Mouse (Mus musculus) embryonic facial prominence, embryonic 11.5 days (tissue): ENCODE data around the gene Fchsd2. TPM values are rescaled to one million over a fixed set of nuclear protein-coding genes. Genes with fewer than 3 reads are reported as not detected.
A peak's percentile ranks its signal among the peaks of the same experiment; 100 is the strongest.

ENCODE experiments used
- ATAC-seq: fragments of 200-750 bp; cut with Nextera tagmentation; replicated peaks from 2 replicates; pipeline ENCODE4 v1.8.0; 2017; ENCODE audit warnings: low read depth; ENCODE audit not compliant: insufficient number of reproducible peaks, low FRiP score, low TSS enrichment
- DNase-seq: peaks from one replicate; pipeline ENCODE4 v3.0.0-alpha.2; 2015; ENCODE audit warnings: low spot score
- H3K27ac ChIP-seq: fragments of 300-500 bp; sonication (generic); replicated peaks from 2 replicates; pipeline ENCODE4 v1.5.1; 2014; ENCODE audit warnings: mild to moderate bottlenecking, low read depth, low read length, control low read depth
- H3K27me3 ChIP-seq: fragments of 300-500 bp; sonication (generic); 2 replicates; pipeline ENCODE4 v1.6.1; 2014; ENCODE audit warnings: mild to moderate bottlenecking, low read length, moderate library complexity, mixed read lengths; ENCODE audit not compliant: control insufficient read depth, insufficient read depth
- H3K36me3 ChIP-seq: fragments of 300-500 bp; sonication (generic); replicated peaks from 2 replicates; pipeline ENCODE4 v1.6.1; 2014; ENCODE audit warnings: low read depth, mild to moderate bottlenecking, low read length, moderate library complexity, mixed read lengths; ENCODE audit not compliant: control insufficient read depth, insufficient read depth
- H3K4me1 ChIP-seq: fragments of 300-500 bp; sonication (generic); 2 replicates; pipeline ENCODE4 v1.6.1; 2014; ENCODE audit warnings: low read length, mixed read lengths; ENCODE audit not compliant: control insufficient read depth, insufficient read depth
- H3K4me2 ChIP-seq: fragments of 300-500 bp; sonication (generic); 2 replicates; pipeline ENCODE4 v1.6.1; 2014; ENCODE audit warnings: low read depth, mild to moderate bottlenecking, control low read depth, low read length, moderate library complexity
- H3K4me3 ChIP-seq: fragments of 300-500 bp; sonication (generic); 2 replicates; pipeline ENCODE4 v1.5.1; 2014; ENCODE audit warnings: low read depth, low read length, control low read depth
- H3K9ac ChIP-seq: fragments of 300-500 bp; sonication (generic); replicated peaks from 2 replicates; pipeline ENCODE4 v1.6.1; 2014; ENCODE audit warnings: mild to moderate bottlenecking, control low read depth, low read length
- H3K9me3 ChIP-seq: fragments of 300-500 bp; sonication (generic); replicated peaks from 2 replicates; pipeline ENCODE4 v1.6.1; 2016; ENCODE audit warnings: mild to moderate bottlenecking, low read length, inconsistent platforms, mixed read lengths; ENCODE audit not compliant: control insufficient read depth
- WGBS: fragments of 180-500 bp; shearing (Covaris S2); extraction: QIAGEN DNeasy Blood & Tissue Kit; methylation state at CpG from one replicate; pipeline ENCODE4 v1.1.7; 2014; 5-methylcytosine and 5-hydroxymethylcytosine counted together
- polyA plus RNA-seq: library from polyadenylated mRNA; unstranded; fragments of >200 nt; fragmentation: Nextera tagmentation; extraction: Ambion mirVana; gene quantifications from 2 replicates; pipeline ENCODE4 v1.2.1, GENCODE M21; 2014

Fchsd2 gene
- polyA plus RNA-seq, 1 experiment from 2014 or later: 23.9 TPM

DNA sequence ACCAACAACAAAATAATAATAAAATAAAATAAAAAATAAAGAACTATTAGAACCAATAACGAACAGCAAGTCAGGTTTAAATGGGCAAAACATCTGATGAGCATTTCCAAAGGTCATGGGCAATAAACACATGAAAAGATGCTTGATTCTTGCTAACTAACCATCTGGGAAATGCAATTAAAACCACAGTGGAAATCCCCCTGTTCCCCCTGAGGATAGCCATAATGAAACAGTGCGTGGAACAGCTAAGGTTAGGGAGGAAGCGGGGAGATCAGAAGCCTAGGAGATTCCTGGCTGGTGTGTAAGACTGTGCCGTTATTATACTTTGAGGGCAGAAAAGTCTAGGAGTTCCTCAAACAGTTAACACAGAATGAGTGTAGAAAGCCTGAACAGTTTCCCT lies 35.4 kb upstream of the Fchsd2 start:
- Histone ChIP-seq H3K36me3 (no peaks in the 10 kb centered on the region), H3K4me2 (no peak overlapping the region), H3K9ac (no peak overlapping the region), H3K4me1 (no peaks in the 10 kb centered on the region), H3K9me3 (no peaks in the 10 kb centered on the region), H3K27me3 (no peaks in the 10 kb centered on the region), H3K4me3 (no peak overlapping the region), H3K27ac (no peak overlapping the region)
- no peak for ATAC-seq
- no peak for DNase-seq
- WGBS: 46% methylated on average over 4 of the region's 4 CpGs

DNA sequence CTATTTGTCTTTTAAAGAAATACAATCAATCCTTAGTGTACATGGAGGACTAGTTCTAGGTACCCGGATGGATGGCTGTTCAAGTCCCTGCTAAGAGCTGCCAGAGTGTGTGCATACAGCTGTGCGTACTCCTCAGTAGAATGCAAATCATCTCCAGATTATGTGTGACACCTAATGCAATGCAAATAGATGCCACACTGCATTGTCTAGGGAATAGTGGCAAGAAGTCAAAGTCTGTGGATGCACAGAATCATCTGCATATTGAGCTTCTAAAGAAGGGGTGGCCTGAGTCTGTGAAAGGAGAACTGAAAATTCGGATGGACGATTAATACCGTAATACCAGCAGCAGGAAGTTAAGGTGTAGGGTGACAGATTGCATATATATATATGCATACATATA lies 33.5 kb upstream of the Fchsd2 start:
- no peak overlapping the region for H3K27ac ChIP-seq
- H3K27me3 ChIP-seq: no peaks in the 10 kb centered on the region
- H3K4me1 ChIP-seq: no peaks in the 10 kb centered on the region
- no peaks in the 10 kb centered on the region for H3K36me3 ChIP-seq
- ATAC-seq (no peak), DNase-seq (no peak)
- 87% methylated on average over 5 of the region's 5 CpGs for whole genome bisulfite sequencing
- H3K9ac ChIP-seq: no peak overlapping the region
- H3K4me3 ChIP-seq: no peak overlapping the region
- H3K9me3 ChIP-seq: no peaks in the 10 kb centered on the region
- no peak overlapping the region for H3K4me2 ChIP-seq

DNA sequence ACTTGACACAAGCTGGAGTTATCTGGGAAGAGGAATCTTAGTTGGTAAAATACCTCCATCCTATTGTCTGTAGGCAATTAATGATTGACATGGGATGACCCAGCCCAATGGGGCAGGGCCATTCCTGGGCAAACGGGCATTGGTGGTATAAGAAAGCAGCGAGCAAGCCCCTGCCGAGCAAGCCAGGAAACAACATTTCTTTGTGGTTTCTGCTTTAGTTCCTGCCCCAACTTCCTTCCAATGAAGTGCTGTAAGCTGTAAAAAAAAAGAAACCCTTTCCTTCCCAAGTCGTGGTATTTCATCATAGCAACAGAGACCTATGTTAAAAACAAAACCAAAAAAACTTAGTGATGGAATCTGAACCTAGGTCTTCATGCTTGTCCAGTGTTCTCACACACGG lies 32.2 kb upstream of the Fchsd2 start:
- no peak overlapping the region for H3K27ac ChIP-seq
- no peak overlapping the region for H3K4me3 ChIP-seq
- H3K4me1 ChIP-seq: no peaks in the 10 kb centered on the region
- 67% methylated on average over 5 of the region's 5 CpGs for WGBS
- no peak for ATAC-seq
- no peak overlapping the region for H3K4me2 ChIP-seq
- H3K9ac ChIP-seq: no peak overlapping the region
- no peak for DNase-seq
- H3K36me3 ChIP-seq: no peaks in the 10 kb centered on the region
- no peaks in the 10 kb centered on the region for H3K27me3 ChIP-seq
- no peaks in the 10 kb centered on the region for H3K9me3 ChIP-seq

DNA sequence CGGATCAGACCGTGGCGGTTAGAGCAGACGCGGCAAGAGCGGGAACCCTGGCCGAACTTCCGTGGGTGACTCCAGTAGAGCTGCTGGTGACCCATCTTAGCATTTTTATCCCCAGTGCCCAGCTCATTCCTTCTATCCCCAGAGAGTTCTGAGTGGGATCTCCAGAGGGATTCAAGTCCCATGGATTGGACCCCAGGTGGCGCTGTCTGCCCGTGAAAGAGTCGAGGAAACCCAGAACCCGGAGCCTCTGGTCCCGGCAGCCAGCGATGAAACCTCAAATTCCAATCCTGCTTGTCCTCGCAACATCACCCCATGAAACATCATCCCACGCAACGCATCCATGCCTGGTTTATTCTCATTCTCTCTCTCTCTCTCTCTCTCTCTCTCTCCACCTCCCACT lies 31.3 kb upstream of the Fchsd2 start:
- DNase-seq (peak; percentile 86), ATAC-seq (no peak)
- Histone ChIP-seq H3K4me2 (no peak overlapping the region), H3K27me3 (no peaks in the 10 kb centered on the region), H3K4me3 (no peak overlapping the region), H3K36me3 (no peaks in the 10 kb centered on the region), H3K9ac (no peak overlapping the region), H3K27ac (no peak overlapping the region), H3K9me3 (no peaks in the 10 kb centered on the region), H3K4me1 (no peaks in the 10 kb centered on the region)
- WGBS: 8% methylated on average over 17 of the region's 17 CpGs

DNA sequence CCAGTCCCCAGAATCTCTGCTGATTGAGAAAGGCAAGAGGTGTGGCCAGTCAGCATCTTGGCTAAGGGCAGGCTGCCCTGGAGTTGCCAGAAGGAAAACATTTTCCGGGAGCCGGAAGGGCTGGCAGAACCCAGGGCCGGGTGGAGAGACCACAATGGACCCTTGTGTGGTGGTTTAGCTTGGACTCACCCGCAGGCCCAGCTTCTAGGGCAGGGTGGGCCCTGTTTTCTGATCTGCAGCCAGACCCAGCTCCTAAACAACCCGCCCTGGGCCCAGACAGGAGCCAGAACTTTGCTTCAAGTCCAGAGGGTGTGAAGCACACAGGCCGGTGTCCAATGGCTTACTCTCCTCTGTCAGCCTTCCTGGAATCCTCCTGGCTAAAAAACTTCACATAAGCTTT lies 30.4 kb upstream of the Fchsd2 start:
- Histone ChIP-seq H3K36me3 (no peaks in the 10 kb centered on the region), H3K27ac (no peak overlapping the region), H3K9ac (no peak overlapping the region), H3K27me3 (no peaks in the 10 kb centered on the region), H3K9me3 (no peaks in the 10 kb centered on the region), H3K4me2 (no peak overlapping the region), H3K4me1 (no peaks in the 10 kb centered on the region), H3K4me3 (no peak overlapping the region)
- ATAC-seq: no peak
- 64% methylated on average over 6 of the region's 6 CpGs for WGBS
- DNase-seq: no peak

DNA sequence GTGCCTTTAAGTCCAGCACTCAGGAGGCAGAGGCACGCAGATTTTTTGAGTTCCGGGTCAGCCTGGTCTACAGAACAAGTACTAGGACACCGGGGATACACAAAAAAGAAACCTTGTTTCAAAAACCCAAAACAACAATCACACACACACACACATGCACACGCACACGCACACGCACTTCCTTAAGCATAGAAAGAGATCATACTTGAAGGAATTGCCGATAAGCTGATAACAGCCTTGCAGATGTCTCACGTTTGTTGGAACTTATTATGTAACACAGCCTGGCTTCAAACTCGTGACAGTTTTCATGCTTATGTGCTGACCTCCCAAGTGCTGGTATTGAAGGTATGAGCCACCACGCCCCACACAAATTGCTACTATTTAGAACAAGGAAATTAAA lies 29.1 kb upstream of the Fchsd2 start:
- DNase-seq (no peak), ATAC-seq (no peak)
- no peaks in the 10 kb centered on the region for H3K36me3 ChIP-seq
- H3K4me2 ChIP-seq: no peak overlapping the region
- no peaks in the 10 kb centered on the region for H3K9me3 ChIP-seq
- 82% methylated on average over 10 of the region's 10 CpGs for WGBS
- no peaks in the 10 kb centered on the region for H3K27me3 ChIP-seq
- no peaks in the 10 kb centered on the region for H3K4me1 ChIP-seq
- H3K9ac ChIP-seq: no peak overlapping the region
- H3K27ac ChIP-seq: no peak overlapping the region
- no peak overlapping the region for H3K4me3 ChIP-seq

DNA sequence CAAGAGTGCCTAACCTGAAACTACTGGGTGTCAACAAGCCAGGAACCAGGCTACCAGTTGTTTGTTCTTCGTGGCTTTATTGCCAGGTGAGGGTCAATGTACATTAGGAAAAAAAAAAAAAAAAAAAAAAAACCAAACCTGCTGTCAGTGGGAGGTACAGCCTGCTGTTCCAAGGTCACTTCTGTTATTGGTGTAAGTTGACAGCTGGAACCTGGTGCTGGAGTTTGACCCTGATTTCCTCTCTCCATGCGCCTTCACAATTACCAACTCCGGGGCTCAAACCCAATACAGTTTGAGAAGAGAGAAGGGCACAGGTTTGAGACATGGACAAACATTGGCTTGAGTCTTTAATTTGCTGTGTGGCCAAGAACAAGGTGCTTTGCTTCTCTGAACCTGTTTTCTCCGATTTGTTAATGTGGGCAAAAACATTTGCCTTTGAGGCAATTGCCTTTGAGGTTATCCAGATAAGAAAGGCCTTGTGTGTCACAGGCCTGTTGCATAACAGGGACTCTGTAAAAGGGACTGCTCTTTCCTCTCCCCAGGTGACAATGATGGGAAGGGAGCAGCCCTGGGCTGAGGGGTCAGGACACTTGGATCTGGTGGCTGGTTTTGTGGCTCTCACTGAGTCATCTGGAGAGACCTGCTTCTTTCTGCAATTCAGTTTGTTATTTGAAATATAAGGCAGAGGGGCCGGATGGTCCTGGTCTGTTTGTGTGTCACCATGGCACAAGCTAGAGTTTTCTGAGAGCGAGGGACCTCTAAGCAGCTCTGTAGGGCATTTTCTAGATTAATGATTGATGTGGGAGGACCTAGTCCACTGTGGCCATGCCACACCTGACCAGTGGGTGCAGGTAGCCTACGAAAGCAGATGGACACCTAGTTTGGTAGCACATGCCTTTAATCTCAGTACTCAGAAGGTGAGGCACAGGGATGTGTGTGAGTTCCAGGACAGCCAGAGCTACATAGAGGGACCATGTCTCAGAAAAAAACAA lies 27.7 kb upstream of the Fchsd2 start:
- 81% methylated on average over 7 of the region's 7 CpGs for WGBS
- H3K4me2 ChIP-seq: no peak overlapping the region
- DNase-seq: no peak

DNA sequence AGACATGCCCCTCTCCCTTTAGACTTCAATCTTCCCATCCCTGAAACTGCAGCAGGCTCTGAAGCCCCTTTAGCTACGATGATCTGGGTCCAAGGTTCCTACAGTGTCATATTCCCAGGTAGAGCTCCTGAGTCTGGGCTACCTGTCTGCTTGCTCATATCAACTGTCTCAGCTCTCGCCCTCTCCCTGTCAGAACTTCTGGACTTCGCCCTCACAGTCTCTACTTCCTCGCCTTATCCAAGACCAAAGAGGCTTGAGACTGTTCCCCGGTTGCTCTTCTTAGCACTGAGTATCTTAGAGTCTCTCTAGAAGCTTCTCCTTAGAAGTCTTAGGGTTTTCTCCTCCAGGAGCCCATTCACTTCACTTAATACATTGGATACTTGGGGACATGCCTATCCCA lies 26.7 kb upstream of the Fchsd2 start:
- no peak overlapping the region for H3K4me3 ChIP-seq
- H3K36me3 ChIP-seq: no peaks in the 10 kb centered on the region
- ATAC-seq (no peak), DNase-seq (no peak)
- no peaks in the 10 kb centered on the region for H3K4me1 ChIP-seq
- 89% methylated on average over 5 of the region's 5 CpGs for WGBS
- no peak overlapping the region for H3K27ac ChIP-seq
- no peaks in the 10 kb centered on the region for H3K9me3 ChIP-seq
- H3K4me2 ChIP-seq: no peak overlapping the region
- H3K9ac ChIP-seq: no peak overlapping the region
- no peaks in the 10 kb centered on the region for H3K27me3 ChIP-seq

More for the DNA sequence above, 27.7 kb upstream of the Fchsd2 start:
- Histone ChIP-seq H3K27ac (no peak overlapping the region), H3K4me1 (no peaks in the 10 kb centered on the region), H3K9me3 (no peaks in the 10 kb centered on the region), H3K27me3 (no peaks in the 10 kb centered on the region), H3K9ac (no peak overlapping the region), H3K36me3 (no peaks in the 10 kb centered on the region), H3K4me3 (no peak overlapping the region)
- no peak for ATAC-seq
